Mouse (Mus musculus) testis, adult 2 months (tissue): ENCODE data around the gene Stard13.

ENCODE experiments used
- CTCF ChIP-seq: fragments of 200-500 bp; IDR thresholded peaks from 2 replicates; pipeline ENCODE4 v1.5.1; 2012; ENCODE audit warnings: low read depth, mild to moderate bottlenecking, inconsistent platforms, low read length, moderate library complexity; ENCODE audit not compliant: control insufficient read depth, insufficient read depth, insufficient replicate concordance
- POLR2A ChIP-seq: fragments of 200-500 bp; IDR thresholded peaks from 2 replicates; pipeline ENCODE4 v1.6.1; 2012; ENCODE audit warnings: low read depth, mild to moderate bottlenecking, inconsistent platforms, low read length, moderate library complexity; ENCODE audit not compliant: control insufficient read depth

DNA sequence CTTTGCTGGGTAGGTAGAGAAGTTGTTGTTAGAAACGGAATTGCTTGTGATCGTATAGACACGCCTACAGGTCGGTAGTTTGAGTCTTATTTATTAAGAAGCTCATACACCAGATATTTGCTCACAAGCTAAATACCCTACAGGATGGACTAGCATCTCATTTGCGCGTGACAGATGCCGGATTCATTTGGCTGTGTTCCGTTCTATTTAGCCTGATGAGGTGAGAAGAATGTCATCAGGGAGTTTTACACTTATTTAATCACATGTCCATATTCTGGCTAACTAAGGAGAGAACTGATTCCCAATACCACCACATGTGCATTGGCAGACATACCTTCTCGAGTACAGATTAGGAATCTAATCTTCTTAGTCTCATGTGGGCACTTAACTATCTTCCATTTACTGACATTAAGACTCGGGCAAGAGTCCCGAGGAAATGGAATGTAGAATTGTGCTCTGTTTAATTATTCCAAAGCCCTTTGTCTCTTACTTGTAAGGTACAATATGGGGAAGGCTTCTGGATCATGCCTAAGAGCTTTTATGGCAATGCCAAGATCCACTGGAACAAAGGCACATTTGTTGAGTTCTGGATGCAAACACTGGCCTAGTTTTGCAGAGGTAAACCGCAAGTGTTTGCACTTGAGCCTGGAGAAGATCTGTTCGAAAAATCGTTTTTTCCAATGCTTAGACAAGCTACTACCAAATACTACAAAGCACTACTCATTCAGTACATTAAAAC, 33.4 kb upstream of the Stard13 start:
- TF ChIP-seq CTCF: no peak
- no peak for TF ChIP-seq POLR2A
